Mouse (Mus musculus) gastrocnemius, adult 18-20 months (tissue): ENCODE measurements around the gene BC024063. TPM values are rescaled to one million over a fixed set of nuclear protein-coding genes. Genes with fewer than 3 reads are reported as not detected.
"Not testable (repeated sequence)": the region's sequence is repeated elsewhere in the genome, so short reads cannot be mapped to it uniquely, and the experiment has no call there.

Experiments used
- DNase-seq: peaks from one replicate; pipeline ENCODE4 v3.0.0; 2021; ENCODE audit warnings: low spot score
- long read RNA-seq, 2 experiments: library from polyadenylated mRNA; stranded (forward); transcript quantifications; one replicate each; pipeline ENCODE4 v2.0.0; 2021
- total RNA-seq, 2 experiments: library from RNA; stranded (reverse); gene quantifications; 2 replicates each; pipeline ENCODE4 v1.2.3; 2021

BC024063 gene
- total RNA-seq, result 1 to 10 TPM; 1.0 to 1.6 TPM
- long read RNA-seq, experiment 1, result 0 reads
- long read RNA-seq, experiment 2, result 0 reads

DNA sequence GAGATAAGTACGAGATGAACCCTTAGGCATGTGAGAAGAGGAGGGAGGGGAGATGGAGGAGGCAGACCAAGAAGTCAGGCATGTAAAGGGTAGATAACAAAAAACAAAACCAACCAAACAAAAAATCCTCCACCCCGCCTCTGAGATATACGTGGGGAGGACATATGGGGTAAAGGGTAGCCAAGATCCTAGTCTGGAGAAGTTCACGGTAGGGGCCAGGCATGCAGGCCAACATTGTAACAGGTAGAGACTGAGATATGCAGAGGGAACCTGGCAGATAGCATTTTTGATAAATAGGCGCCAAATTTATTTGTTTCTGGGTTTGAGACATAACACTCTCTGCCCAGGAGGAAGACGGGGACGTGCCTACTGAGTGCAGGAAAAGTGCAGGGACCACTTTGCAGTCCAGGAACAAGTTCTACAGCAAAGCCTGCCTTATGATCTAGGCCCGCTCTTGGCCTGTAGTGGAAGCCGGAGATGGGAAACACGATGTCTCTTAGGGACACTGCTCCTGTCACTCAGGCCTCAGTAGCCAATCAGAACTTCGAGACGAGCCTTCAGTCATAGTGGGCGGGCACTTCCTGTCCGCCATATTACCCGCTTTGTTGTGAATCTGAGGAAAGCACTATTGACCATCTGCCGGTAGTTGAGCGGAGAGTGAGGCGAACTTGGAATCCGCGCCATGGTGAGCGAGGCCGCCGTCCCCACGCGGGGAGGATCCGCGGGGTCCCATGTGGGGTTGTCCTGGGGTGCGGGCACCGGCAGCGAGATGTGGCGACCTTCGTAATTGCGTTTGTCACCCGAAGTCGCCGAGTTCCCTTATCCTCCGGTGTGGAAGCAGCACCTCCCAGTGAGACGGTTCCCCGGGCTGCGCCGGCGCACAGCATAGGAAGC, at the start of gene BC024063:
Gene BC024063 (plus strand): TSS at position 626 of the 894 bp plus-strand sequence.
- DNase-seq, result peak; percentile 49

DNA sequence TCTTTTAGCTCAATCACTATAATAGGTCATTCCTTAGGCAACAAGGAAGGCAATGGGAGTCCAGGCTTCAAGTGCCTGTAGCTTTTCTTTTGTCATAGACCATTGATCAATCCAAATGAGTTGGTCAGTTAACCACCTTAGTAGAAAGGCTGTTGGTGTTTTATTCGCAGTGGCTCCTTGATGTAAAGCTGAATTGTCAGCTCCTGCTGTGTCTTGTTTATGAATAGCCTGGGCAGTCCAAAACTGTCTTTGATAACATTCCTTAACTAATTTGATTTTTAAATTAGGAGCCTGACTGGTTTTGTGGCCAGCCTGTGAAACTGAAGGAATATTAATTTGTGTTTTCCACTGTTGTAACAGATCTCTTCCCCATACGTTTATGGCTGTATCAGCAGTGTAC, 41.0 kb upstream of the BC024063 start:
- DNase-seq, result no peak

DNA sequence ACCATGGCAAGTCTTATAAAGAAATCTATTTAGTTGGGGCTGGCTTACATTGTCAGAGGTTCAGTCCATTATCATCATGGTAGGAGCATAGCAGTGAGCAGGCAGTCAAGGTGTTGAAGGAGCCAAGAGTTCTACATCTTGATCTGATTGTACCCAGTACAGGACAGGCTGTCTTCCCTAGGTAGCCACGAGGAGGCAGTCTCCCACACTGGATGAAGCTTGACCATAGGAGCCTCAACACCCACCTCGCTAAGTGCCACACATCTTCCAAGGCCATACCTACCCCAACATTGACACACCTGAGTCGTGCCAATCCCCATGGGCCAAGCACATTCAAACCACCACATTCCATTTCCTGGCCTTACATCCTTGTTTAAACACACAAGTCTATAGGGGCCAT, 36.5 kb upstream of the BC024063 start:
- DNase-seq, result no peak

GRCm38 (mm10) chr10:82047597-82048459, 35.3 kb upstream of the BC024063 start, which contains the start of gene Zfp873:
Gene Zfp873, plus strand, starts transcription at chr10:82048123.
- DNase-seq, result peak; percentile 87

DNA sequence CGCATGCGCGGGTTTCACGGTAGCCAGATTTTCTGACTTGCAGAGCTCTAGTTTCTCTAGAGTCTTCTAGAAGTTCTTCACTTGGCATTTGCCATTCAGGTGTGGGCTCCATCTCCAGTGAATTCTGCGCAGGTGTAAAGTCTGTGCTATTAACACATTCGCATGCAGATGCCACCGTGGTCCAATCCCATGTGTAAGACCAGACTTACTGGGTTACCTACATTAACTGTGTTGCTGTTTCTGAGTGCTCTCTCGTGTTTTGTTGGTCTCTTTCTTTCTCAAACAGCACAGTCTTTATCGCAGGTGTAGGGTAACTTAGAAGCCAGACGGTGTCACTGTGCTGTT, 34.7 kb upstream of the BC024063 start:
- not testable (repeated sequence) for DNase-seq

GRCm38 (mm10) chr10:82083622-82083971, 444 bp downstream of the BC024063 start:
- not testable (repeated sequence) for DNase-seq

- no peak for DNase-seq
These were observed 34.1 kb downstream of the BC024063 start for GRCm38 (mm10) chr10:82117206-82117605.

- peak; percentile 74 for DNase-seq
These were observed 44.8 kb downstream of the BC024063 start, which contains the start of gene AU041133 for GRCm38 (mm10) chr10:82127850-82128401. Gene AU041133, plus strand, starts transcription at chr10:82128013.

DNA sequence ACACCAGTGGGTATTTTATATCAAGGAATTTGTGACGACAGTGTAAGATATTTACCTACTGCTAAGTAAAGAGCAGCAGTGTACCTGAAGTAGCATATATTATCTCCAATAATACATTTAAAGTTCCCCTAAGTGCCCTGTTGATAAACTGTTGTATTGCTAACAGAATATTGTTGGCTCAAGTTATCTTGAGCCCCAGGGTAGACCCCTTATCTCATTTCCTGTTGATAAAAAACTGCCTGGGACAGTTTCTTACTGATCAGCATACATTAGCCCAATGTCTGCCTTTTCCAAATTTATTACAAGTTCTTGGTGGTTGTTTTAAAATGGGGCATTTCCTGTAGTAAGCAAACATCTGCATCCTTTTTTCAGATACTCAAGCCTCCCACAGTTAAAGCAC, 62.1 kb downstream of the BC024063 start:
- DNase-seq, result no peak

DNA sequence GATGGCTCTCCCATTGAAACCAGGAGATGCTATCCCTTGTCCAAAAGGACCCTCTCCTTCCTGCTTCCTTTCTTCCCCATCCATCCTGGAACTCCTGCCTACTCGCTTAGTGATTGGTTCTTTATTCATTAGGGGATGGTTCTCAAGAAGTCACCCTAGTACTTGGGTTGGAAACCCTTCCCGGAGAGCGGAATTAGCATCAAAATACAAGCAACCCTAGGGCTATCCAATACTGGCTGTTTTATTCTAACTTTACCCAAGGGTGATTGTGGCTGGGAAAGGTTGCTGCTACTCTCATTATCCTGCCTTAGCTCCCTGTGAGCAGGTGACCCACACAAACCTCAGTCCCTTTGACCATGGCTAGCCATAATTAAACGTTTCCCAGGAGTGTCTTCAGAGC, 64.4 kb downstream of the BC024063 start:
- no peak for DNase-seq

Other genes starting within 250 kb of the BC024063 start
- 1 to 10 TPM in 1 of 2 experiments, under 1 TPM in 1; 0.95 to 2.0 TPM for gene Gm32687, start 219.4 kb upstream of the BC024063 start, total RNA-seq
- gene Zfp781, start 152.9 kb upstream of the BC024063 start, total RNA-seq, result under 1 TPM; 0.18 to 0.26 TPM
- 1 to 10 TPM; 1.9 to 2.3 TPM for gene Zfp873, start 35.2 kb upstream of the BC024063 start, total RNA-seq
- gene AU041133, start 44.7 kb downstream of the BC024063 start, total RNA-seq, result under 1 TPM; 0.38 to 0.46 TPM
- 1 to 10 TPM; 3.4 to 4.5 TPM for gene Zfp938, start 157.9 kb downstream of the BC024063 start, total RNA-seq
- gene 4932415D10Rik, start 233.2 kb downstream of the BC024063 start, total RNA-seq, result not detected